Mouse (Mus musculus): ENCODE data around the gene Ggta1. TPM values are rescaled to one million over a fixed set of nuclear protein-coding genes. Genes with fewer than 3 reads are reported as not detected.

Gene Ggta1
- total RNA-seq, 4 experiments from 2014 or later: 4.0 to 7.7 (median 5.6) TPM

DNA sequence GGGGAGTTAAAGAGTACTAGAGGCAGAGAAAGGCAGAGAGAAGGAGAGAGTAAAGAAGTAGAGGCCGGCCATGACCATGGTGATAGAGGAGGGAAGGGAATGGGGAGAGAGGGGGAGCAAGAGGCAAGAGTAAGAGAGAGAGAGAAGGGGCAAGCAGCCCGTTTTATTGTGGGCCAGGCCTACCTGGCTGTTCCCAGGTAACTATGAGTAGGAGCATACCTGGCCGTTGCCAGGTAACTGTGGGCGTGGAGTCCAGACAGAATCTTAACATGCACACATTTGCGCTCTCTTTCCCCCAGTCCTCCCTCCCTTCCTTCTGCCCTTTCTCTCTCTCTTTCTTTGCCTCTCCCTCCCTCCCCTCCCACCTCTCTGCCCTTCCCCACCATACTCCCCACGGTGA, 55.8 kb downstream of the Ggta1 start:
- no peak for DNase-seq (ENCODE audit: low spot score in 2 of 2)

- DNase-seq (ENCODE audit: low spot score in 2 of 2): no peak
Observed at GRCm38 (mm10) chr2:35406611-35407010, 56.4 kb downstream of the Ggta1 start.

DNA sequence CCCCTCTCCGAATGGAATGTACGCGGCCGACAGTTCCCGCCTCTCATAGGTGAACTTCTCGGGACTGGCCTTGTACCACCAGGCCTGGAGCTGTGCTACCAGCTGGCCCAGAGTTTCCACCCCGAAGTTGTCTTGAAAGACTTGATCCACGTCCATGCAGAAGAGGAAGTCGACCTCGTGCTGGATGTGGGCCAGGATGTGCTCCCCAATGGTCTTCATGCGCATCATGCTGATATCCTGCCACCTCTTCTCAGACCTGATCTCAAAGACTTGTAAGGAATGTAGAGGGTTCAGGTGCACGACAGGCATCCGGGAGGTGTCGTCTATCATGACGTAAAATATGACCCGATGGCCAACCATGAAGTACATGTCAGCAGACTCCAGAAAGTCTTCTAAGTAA, 60.6 kb downstream of the Ggta1 start:
- DNase-seq (ENCODE audit: low spot score in 2 of 2): no peak

DNA sequence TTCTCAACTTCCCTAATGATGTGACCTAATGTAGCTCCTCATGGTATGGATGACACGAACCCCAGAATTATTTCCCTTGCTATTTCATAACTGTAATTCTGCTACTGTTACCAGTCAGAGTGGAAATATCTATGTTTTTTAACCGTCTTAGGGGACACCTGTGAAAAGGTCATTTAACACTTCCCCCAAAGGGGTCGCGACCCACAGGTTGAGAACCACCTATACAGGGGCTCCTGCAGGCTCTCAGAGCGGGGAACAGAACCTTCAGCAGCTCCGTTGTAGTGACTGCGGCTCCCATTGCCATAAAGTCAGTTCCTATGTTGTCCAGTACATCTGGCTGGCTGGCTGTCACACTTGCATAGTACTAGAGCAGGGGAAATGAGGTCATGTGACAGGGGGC, 62.3 kb downstream of the Ggta1 start:
- DNase-seq (ENCODE audit: low spot score in 2 of 2): no peak

DNA sequence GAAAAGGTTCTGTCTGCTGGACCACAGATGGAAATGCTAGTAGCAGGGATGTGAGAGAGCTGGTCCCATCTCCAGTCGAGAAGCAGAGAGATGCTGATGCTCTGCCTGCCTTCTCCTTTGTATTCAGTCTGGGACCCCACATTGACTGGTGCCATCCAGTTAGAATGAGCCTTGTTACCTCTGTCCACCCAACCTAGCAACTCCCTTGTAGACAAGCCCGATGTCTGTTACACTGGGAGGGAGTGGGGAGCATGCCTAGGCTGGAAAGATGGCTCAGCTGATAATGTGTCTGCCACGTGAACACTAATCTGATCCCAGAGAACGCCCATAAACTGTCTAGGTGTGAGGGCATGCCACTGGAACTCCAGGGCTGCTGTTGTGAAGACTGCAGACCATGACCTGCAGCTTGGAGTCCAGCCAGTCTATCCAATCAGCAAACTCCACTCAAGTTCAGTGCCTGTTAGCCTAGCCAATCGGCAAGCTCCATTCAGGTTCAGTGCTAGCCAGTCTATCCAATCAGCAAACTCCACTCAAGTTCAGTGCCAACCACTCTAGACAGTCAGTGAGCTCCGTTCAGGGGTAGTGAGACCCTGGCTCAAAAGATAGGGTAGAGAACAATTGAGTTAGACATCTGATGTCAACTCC, 64.7 kb downstream of the Ggta1 start:
- DNase-seq (ENCODE audit: low spot score in 2 of 2): no peak

DNA sequence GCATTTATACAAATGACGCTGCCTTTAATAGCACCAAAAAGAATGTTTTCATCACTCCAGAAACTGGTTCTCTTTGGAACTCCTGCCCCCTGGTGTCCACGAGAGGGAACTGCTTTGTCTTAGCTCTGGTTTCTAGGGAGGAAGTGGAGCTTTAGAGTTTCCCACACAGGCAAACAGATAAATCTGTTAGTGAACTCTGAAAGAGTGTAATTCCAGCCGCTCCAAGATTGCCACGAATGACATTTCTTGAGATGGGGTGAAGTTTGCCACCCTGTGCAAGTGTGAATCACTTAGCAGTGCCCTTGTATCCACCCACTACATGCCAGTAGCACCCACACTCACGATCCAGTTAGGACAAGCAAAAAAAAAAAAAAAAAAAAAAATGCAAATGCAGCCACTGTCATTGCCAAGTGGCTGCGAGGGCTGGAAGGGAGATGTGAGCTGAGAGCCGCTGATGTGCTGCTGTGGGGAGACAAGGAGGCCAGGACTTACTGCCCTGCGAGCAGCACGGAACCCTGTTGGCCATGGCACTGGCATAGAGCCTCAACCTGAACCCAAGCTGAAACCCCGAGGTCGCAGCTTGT, 65.3 kb downstream of the Ggta1 start:
- DNase-seq (ENCODE audit: low spot score in 2 of 2): peak; percentile 53

- DNase-seq (ENCODE audit: low spot score in 2 of 2): peak in 1 of 2 experiments; percentile 30
Observed at GRCm38 (mm10) chr2:35397096-35397495, 65.9 kb downstream of the Ggta1 start, which contains the start of gene 4930402F06Rik. TSS of gene 4930402F06Rik (minus strand) at chr2:35397175.

DNA sequence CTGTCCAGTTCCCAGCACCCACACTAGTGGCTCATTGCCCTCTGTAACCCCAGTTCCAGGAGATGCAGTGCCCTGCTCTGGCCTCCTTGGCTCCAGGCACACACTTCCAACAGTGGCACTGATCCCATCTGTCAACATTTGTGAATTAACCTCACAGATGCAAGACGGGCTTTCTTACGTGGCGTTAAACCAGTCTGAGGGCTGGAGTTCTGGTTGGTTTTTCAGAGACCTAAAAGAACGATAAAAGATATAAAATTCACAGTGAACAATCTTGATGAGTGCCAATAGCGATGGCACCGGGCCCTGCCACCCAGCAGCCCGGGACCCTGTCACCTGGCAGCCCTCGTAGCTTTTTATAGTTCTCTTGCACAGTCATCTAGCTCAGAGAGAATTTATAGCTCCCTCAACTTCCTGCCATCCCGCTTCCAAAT, 77.6 kb downstream of the Ggta1 start:
- DNase-seq (ENCODE audit: low spot score in 2 of 2): no peak

DNA sequence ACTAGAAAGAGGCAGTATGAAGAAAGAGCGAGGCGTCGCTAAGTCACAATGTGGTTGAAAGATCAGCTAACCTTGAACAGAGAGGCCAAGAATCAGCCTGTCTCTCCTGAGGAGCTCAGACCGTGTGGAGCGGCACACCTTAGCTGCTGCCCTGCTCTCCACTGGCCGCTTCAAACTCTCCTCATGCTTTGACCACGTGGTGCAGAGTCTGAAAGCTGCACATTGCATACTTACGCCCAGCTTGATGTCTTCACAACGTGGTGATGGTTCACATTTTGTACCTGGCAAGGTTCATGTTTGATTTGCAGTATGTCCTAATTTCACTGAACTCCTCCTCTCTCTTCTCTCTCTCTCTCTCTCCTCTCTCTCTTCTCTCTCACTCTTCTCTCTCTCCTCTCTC, 83.7 kb downstream of the Ggta1 start:
- no peak for DNase-seq (ENCODE audit: low spot score in 2 of 2)

GRCm38 (mm10) chr2:35377600-35377999, 85.4 kb downstream of the Ggta1 start:
- DNase-seq (ENCODE audit: low spot score in 2 of 2): no peak

DNA sequence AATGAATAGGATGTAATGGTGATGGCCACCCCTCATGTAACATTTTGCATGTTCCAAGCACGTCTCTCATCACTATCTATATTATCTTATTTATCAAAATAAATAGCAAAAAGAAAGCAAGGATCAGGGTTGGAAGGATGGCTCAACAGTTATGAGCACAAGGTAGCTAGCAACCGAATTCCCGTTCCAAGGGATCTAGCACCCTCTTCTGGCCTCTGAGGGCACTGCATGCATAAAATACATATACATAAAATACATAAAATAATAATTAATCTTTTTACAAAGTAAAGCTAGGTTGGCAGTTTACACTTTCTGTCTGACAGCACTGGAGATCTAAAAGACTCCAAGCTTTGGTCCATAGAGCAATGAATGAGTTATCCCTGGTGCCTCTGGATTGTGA, 90.0 kb downstream of the Ggta1 start:
- no peak for DNase-seq (ENCODE audit: low spot score in 2 of 2)

GRCm38 (mm10) chr2:35370686-35371085, 92.3 kb downstream of the Ggta1 start:
- DNase-seq (ENCODE audit: low spot score in 2 of 2): no peak

- no peak for DNase-seq (ENCODE audit: low spot score in 2 of 2)
Observed at GRCm38 (mm10) chr2:35367629-35368028, 95.4 kb downstream of the Ggta1 start, which contains the start of gene 4930568D16Rik. TSS of gene 4930568D16Rik (minus strand) at chr2:35367729.

Other genes starting within 250 kb of the Ggta1 start
- 10 to 100 TPM; 49.8 to 64.6 (median 59.3) TPM for gene Gsn, start 206.9 kb downstream of the Ggta1 start, total RNA-seq (2022)
- 10 to 100 TPM in 2 of 4 experiments, 1 to 10 TPM in 2; 9.5 to 12.0 (median 10.4) TPM for gene Stom, start 126.3 kb downstream of the Ggta1 start, total RNA-seq (2022)
- not detected for gene 4930568D16Rik, start 95.5 kb downstream of the Ggta1 start, total RNA-seq (2022)
- gene 4930402F06Rik, start 66.1 kb downstream of the Ggta1 start, total RNA-seq (2022): not detected
- gene Dab2ip, start 95.0 kb upstream of the Ggta1 start, total RNA-seq (2022): 100 to 1,000 TPM; 108 to 124 (median 115) TPM